Mouse (Mus musculus) retina, postnatal 1 day (tissue): Measurements from ENCODE around the gene 6820408C15Rik.
A peak's percentile ranks its signal among the peaks of the same experiment; 100 is the strongest.

Experiments
- DNase-seq: peaks from one replicate; pipeline ENCODE4 v3.0.0-alpha.2; 2012

The 6820408C15Rik gene

DNA sequence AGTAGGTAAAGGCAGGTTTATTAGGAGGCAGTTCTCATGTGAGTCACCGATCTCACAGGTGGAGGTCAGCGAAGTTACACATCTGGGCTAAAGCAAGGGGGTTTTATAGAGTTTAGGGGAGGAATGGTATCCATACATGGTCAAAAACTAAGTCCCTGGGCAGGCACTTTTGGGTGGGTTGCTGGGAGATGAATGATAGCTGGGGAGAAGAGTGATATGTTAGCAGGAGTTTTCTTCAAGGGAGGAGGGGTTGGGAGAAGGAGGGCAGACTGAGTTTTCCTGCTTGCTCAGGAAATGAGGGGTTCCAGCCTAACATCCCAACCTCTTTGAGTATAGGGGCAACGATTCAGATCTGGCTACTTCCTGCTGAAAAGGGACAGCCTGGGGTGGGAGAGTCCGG lies at the start of gene 6820408C15Rik:
Gene 6820408C15Rik, plus strand, starts transcription at position 301 of the 400 bp plus-strand sequence.
- no peak for DNase-seq

DNA sequence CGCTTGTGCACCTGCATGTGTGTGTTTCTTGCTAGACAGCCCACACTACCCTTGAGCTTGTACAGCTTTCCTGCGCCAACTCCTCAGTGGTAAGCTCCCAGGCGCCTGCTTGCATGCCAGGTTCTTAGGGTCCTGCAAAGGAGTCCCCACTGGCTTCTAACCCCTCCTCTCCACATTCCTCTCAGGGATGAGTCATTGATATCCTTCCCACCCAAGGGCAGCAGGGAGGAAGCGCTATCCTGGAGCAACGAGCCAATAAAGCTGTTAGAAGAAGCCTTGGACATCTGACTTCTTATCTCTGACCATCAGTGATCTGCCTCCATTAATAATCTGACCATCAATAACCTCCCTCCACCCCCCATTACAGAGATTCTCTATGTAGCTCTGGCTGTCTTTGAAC lies 47.5 kb upstream of the 6820408C15Rik start:
- DNase-seq, result no peak

GRCm38 (mm10) chr2:152368532-152369140 lies 46.8 kb upstream of the 6820408C15Rik start:
- DNase-seq, result peak; percentile 85

GRCm38 (mm10) chr2:152372104-152372503 lies 43.3 kb upstream of the 6820408C15Rik start:
- no peak for DNase-seq

DNA sequence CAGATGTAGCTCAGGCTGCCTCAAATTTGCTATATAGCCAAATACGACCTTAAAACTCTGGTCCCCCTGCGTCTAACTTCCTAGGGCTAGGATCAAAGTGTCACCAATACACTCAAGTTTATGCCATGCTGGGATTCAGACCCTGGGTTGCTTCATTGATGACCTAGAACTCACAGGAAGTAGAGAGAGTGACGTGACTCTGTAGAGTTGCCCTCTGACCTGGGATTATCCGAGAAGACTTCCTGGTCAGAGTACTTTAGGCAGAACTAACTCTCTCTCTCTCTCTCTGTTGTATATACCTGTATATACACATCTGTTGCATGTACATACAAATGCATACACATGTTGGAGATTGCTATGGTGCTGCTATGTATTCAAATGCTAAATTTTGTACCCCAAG lies 42.7 kb upstream of the 6820408C15Rik start:
- DNase-seq, result no peak

- DNase-seq, result no peak
These were observed 41.8 kb upstream of the 6820408C15Rik start for GRCm38 (mm10) chr2:152373547-152373946.

- peak; percentile 83 for DNase-seq
These were observed 39.6 kb upstream of the 6820408C15Rik start for GRCm38 (mm10) chr2:152375652-152376344.

GRCm38 (mm10) chr2:152376345-152376741 lies 39.0 kb upstream of the 6820408C15Rik start, which contains the start of gene Nrsn2:
Gene Nrsn2 (minus strand): TSS chr2:152376638.
- DNase-seq, result peak; percentile 70

DNA sequence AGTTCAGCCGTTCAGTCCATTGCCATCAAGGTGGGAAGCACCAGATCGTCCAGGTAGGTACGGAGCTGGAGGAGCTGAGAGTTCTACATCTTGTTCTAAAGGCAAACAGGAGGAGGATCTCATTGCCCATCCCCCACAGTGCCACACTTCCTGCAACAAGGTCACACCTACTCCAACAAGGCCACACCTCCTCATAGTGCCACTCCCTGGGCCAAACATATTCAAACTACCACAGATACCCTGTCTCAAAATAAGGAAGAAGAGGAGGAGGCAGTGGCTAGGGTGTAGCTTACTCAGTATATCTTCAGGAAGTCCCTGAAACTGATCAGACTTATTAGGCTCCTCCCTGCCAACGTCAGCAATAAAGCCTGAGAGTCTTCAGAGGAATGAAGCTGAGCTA lies 31.2 kb upstream of the 6820408C15Rik start:
- DNase-seq, result no peak

GRCm38 (mm10) chr2:152392786-152393185 lies 22.6 kb upstream of the 6820408C15Rik start:
- peak; percentile 89 for DNase-seq

GRCm38 (mm10) chr2:152393225-152394017 lies 22.0 kb upstream of the 6820408C15Rik start:
- DNase-seq, result no peak

- DNase-seq, result no peak
These were observed 20.0 kb upstream of the 6820408C15Rik start for GRCm38 (mm10) chr2:152395271-152395920.

- DNase-seq, result peak; percentile 97
These were observed 19.0 kb upstream of the 6820408C15Rik start for GRCm38 (mm10) chr2:152396110-152397003.

- DNase-seq, result peak; percentile 91
These were observed 18.3 kb upstream of the 6820408C15Rik start for GRCm38 (mm10) chr2:152397004-152397589.

DNA sequence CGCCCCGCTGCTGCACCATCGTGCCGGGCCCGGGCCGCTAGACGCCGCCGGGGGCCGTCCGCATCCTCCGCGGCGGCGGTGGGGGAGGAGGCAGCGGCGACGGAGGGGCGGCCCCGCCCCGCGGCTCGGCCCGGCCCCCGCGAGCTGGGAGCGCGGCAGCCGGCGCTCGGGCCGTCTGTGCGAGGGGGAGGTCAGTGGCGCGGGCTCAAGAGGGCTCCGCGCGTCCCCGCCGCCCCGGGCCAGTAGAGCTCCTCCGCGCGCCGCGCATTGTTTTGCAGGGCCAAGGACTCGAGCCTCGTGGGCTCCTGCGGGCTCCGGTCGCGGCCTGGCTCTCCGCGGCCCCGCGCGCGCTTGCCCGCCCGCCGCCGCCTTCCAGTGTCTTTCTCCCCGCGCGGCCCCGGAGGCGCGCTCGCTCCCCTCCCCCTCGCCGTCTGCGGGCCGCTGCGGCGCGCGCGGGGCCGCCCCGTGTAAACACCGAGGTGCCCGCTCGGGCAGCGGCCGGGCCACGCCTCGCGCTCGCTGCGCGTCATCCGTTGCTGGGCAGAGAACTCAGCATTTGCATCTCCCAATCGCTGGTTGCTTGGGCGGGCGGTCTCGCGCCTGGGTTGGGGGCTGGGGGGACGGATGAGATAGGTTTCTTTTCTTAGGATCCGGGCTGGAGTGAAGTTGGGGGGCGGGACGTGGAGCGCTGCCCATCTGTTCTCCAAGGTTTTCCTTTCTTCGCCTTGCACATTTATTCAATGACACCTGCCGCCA lies 17.5 kb upstream of the 6820408C15Rik start, which contains the start of gene Sox12:
Gene Sox12, minus strand, starts transcription at position 384 of the 756 bp plus-strand sequence.
- peak; percentile 95 for DNase-seq

DNA sequence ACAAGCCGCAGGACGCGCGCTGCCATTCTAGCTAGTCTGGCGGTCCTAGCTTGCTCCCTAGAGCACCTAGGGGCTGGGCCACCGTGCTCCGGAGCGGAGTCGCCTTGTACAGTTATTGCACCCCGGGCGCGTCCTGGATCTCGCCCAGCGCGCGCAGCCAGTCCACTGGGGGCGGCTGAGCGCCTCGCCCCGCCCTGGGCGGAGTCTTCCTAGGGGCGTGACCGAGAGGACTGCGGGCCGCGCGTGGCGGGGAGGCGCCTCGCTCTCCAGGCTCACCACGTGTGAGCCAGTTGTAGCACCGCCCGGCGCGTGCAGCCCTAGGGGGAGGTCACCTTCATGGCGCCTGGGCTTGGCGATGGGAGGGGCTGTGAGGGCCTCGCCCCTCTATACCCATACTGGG lies 16.7 kb upstream of the 6820408C15Rik start:
- DNase-seq, result peak; percentile 97

DNA sequence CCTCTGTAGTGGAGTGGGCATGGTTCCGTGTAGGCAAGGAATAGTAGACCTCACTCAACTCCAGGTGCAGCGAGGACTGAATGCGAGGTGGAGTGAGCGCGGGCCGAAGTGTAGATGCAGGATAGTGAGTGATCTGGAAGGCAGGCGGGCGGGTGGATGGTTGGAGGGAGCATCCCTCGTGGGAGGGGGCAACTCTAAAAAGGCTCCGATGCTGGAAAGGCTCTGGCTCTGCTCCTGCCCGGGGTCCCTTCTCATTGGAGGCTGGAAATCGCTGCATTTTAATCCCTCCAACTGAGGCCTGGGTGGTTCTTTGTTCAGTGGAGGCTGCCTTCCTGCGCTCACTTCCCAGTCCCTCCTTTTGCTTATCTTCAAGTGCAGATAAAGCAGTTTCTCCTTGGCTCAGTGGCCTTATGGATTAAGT lies 16.3 kb upstream of the 6820408C15Rik start:
- no peak for DNase-seq

DNA sequence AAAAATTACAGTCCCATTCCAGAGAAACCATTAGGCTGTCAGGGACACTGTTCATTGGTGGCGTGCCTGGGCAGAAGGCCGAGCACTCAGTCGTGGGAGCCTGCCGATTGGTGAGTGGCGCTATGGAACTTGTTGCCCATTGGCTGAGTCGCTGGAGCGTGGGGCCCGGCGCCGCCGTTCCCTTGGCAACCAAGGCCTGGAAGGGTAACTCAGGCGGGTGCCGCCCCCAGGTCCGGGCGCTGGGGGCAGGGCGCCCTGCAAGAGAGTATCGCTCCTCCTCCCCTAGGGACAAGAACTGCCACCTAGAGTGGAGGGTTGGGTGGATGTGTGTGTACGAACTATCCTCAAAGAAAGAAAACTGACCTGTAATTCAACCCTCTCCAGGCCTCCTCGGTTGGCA lies 9.3 kb upstream of the 6820408C15Rik start:
- DNase-seq, result peak; percentile 98

GRCm38 (mm10) chr2:152409781-152410180 lies 5.6 kb upstream of the 6820408C15Rik start:
- no peak for DNase-seq

DNA sequence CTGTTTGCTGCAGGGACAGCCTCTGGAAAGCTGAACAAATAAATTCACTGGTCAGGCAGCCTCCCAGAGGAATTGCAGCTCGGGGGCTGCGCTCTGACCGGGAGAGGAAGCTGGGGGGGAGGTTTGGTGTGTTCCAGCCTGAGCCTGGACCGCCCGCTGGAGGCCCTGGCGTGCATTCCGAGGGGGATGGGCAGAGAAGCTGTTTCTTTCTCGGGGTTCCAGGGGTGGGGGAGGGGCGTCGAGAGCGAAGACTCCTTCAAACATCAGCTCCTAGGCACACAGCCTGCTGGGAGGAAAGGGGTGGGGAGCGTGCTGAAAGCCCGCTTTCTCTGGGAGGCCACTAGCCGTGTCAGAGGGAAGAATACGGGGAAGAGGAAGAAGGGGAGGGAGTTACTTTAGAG lies 4.4 kb upstream of the 6820408C15Rik start:
- DNase-seq, result peak; percentile 88

GRCm38 (mm10) chr2:152411471-152411870 lies 3.9 kb upstream of the 6820408C15Rik start:
- DNase-seq, result no peak
